Mouse (Mus musculus) hindbrain, embryonic 13.5 days (tissue): ENCODE data around the gene Zfp282. TPM values are rescaled to one million over a fixed set of nuclear protein-coding genes. Genes with fewer than 3 reads are reported as not detected.

Experiments
- ATAC-seq: fragments of 200-750 bp; cut with Nextera tagmentation; 2 replicates; pipeline ENCODE4 v1.8.0; 2017; ENCODE audit warnings: moderate TSS enrichment; ENCODE audit not compliant: low FRiP score
- H3K27ac ChIP-seq: fragments of 300-500 bp; sonication (generic); 2 replicates; pipeline ENCODE4 v1.5.1; 2015; ENCODE audit warnings: inconsistent platforms, mild to moderate bottlenecking, moderate library complexity
- H3K27me3 ChIP-seq: fragments of 300-500 bp; sonication (generic); 2 replicates; pipeline ENCODE4 v1.6.1; 2015; ENCODE audit warnings: mild to moderate bottlenecking, inconsistent platforms
- H3K36me3 ChIP-seq: fragments of 300-500 bp; sonication (generic); 2 replicates; pipeline ENCODE4 v1.6.1; 2015; ENCODE audit warnings: mild to moderate bottlenecking, inconsistent platforms
- H3K4me1 ChIP-seq: fragments of 300-500 bp; sonication (generic); replicated peaks from 2 replicates; pipeline ENCODE4 v1.6.1; 2015; ENCODE audit warnings: inconsistent platforms
- H3K4me2 ChIP-seq: fragments of 300-500 bp; sonication (generic); 2 replicates; pipeline ENCODE4 v1.6.1; 2015; ENCODE audit warnings: inconsistent platforms, mild to moderate bottlenecking, moderate library complexity
- H3K4me3 ChIP-seq: fragments of 300-500 bp; sonication (generic); 2 replicates; pipeline ENCODE4 v1.5.1; 2015; ENCODE audit warnings: mild to moderate bottlenecking, inconsistent platforms
- H3K9ac ChIP-seq: fragments of 300-500 bp; sonication (generic); 2 replicates; pipeline ENCODE4 v1.6.1; 2015; ENCODE audit warnings: mild to moderate bottlenecking, inconsistent platforms
- H3K9me3 ChIP-seq: fragments of 300-500 bp; sonication (generic); 2 replicates; pipeline ENCODE4 v1.6.1; 2016; ENCODE audit warnings: inconsistent platforms
- WGBS: fragments of 180-500 bp; shearing (Covaris S2); methylation state at CpG from one replicate; pipeline ENCODE4 v1.1.7; 2015; 5-methylcytosine and 5-hydroxymethylcytosine counted together
- polyA plus RNA-seq: library from polyadenylated mRNA; unstranded; fragments of >200 nt; fragmentation: Nextera tagmentation; extraction: Ambion mirVana; gene quantifications from 2 replicates; pipeline ENCODE4 v1.2.1, GENCODE M21; 2015

Gene Zfp282
- 22.2 and 22.3 TPM in 2 replicates for polyA plus RNA-seq

- no peak for ATAC-seq
- H3K36me3 ChIP-seq: peaks cover 22% of the 10 kb centered on the region
- H3K4me1 ChIP-seq: peaks cover 22% of the 10 kb centered on the region
- H3K4me3 ChIP-seq: peak within 1 kb of the TSS; percentile 94
- H3K27me3 ChIP-seq: no peaks in the 10 kb centered on the region
- H3K9me3 ChIP-seq: no peaks in the 10 kb centered on the region
- peak within 1 kb of the TSS; percentile 94 for H3K4me2 ChIP-seq
- peak within 1 kb of the TSS; percentile 98 for H3K27ac ChIP-seq
- H3K9ac ChIP-seq: peak within 1 kb of the TSS; percentile 97
- 6% methylated on average over 9 of the region's 9 CpGs for WGBS
Observed at GRCm38 (mm10) chr6:47877058-47877457, at the start of gene Zfp282. TSS of gene Zfp282 (plus strand) at chr6:47877204.

DNA sequence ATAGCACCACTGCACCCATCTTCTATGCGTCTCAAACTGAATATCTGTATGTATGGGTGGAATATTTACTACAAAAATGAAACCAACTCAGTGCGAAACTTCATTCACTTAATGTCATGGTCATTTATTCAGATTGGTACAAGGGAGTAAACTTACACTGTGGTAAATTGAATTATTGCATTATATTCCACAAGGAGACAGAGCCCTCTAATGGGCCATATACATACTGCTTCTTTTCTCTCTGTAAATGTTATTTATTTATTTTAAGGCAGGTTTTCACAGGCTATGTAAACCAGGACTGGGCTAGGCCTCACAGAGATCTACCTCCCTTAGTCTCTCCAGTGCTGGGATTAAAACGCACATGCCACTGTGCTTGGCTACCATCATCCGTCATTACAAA is 49.5 kb upstream of the Zfp282 start:
- H3K4me2 ChIP-seq: no peak overlapping the region
- no peak overlapping the region for H3K27ac ChIP-seq
- ATAC-seq: no peak
- H3K36me3 ChIP-seq: peaks cover 39% of the 10 kb centered on the region
- H3K9ac ChIP-seq: no peak overlapping the region
- H3K4me1 ChIP-seq: peaks cover 14% of the 10 kb centered on the region
- H3K9me3 ChIP-seq: no peaks in the 10 kb centered on the region
- no peaks in the 10 kb centered on the region for H3K27me3 ChIP-seq
- no peak overlapping the region for H3K4me3 ChIP-seq
- WGBS: 88% methylated on average over 4 of the region's 4 CpGs

DNA sequence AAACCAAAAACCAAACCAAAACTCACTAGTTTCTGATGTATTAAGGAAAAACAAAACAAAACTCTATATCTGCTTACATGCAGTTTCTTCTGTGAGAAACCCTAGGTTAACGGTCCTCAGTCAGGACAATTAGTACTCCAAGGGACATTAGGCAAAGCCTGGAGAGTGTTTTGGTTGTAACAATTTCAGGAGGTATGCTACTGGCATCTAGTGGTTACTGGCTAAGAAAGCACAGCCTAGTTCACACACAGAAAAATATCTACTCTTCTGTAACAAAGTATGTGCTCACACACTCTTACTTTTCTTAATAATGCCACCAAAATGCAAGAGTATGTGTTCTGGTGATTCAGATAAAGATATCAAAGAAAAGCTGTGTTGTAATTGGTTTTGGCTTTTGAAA is 48.1 kb upstream of the Zfp282 start:
- peak overlapping the region; percentile 56; the same call in 1 of the 2 replicates for H3K9ac ChIP-seq
- H3K36me3 ChIP-seq: peaks cover 24% of the 10 kb centered on the region
- 20% methylated on average over 1 of the region's 1 CpGs for WGBS

GRCm38 (mm10) chr6:47830104-47831078 is 46.6 kb upstream of the Zfp282 start, which contains the start of gene Zfp786:
TSS of gene Zfp786 (minus strand) at chr6:47830867.
- no peaks in the 10 kb centered on the region for H3K9me3 ChIP-seq
- H3K36me3 ChIP-seq: peaks cover 11% of the 10 kb centered on the region
- ATAC-seq: peak; percentile 94
- H3K27me3 ChIP-seq: no peaks in the 10 kb centered on the region
- WGBS: 2% methylated on average over 64 of the region's 64 CpGs
- peaks cover 14% of the 10 kb centered on the region for H3K4me1 ChIP-seq
- peak within 1 kb of the TSS; percentile 97 for H3K27ac ChIP-seq
- peak within 1 kb of the TSS; percentile 78 for H3K4me3 ChIP-seq
- H3K4me2 ChIP-seq: peak within 1 kb of the TSS; percentile 55
- H3K9ac ChIP-seq: peak within 1 kb of the TSS; percentile 95

More for the DNA sequence above, 48.1 kb upstream of the Zfp282 start:
- no peak overlapping the region for H3K27ac ChIP-seq
- no peaks in the 10 kb centered on the region for H3K27me3 ChIP-seq
- H3K4me3 ChIP-seq: peak overlapping the region; percentile 78
- H3K4me2 ChIP-seq: peak overlapping the region; percentile 55
- no peak for ATAC-seq
- H3K9me3 ChIP-seq: no peaks in the 10 kb centered on the region
- H3K4me1 ChIP-seq: peaks cover 14% of the 10 kb centered on the region

GRCm38 (mm10) chr6:47832220-47832619 is 44.8 kb upstream of the Zfp282 start:
- no peak overlapping the region for H3K4me2 ChIP-seq
- H3K4me1 ChIP-seq: peaks cover 17% of the 10 kb centered on the region
- H3K27me3 ChIP-seq: no peaks in the 10 kb centered on the region
- H3K9ac ChIP-seq: no peak overlapping the region
- no peak overlapping the region for H3K27ac ChIP-seq
- H3K9me3 ChIP-seq: no peaks in the 10 kb centered on the region
- WGBS: 88% methylated on average over 1 of the region's 1 CpGs
- H3K4me3 ChIP-seq: no peak overlapping the region
- no peak for ATAC-seq
- no peaks in the 10 kb centered on the region for H3K36me3 ChIP-seq

DNA sequence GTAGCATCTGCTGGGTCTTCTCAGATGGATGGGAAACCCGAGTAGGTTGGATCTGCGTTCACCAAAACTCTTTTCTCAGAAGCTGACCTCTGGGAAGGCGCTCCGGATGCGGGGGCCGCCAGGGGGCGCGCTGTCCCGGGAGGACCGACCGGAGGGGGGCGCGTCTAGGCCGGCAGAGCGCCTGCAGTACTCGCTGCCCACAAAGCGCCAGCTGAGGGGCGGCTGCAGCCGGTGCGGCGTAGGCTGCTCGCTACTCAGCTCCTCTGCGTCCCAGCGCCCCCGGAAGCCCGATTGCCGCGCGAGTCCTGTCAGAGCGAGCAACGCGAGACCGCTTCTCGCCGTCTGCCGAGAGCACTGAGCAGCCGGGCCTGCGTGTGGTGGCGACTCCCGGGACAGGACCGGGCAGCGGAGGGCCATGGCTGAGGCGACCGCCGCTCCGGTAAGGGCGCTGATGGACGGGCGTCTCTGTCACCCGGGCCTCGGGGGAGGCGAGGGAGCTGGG is 41.5 kb upstream of the Zfp282 start, which contains the start of gene Zfp398:
TSS of gene Zfp398 (plus strand) at position 180 of the 502 bp plus-strand sequence.
- Histone ChIP-seq H3K4me2 (peak within 1 kb of the TSS; percentile 76), H3K36me3 (peaks cover 5% of the 10 kb centered on the region), H3K4me3 (peak within 1 kb of the TSS; percentile 91), H3K9ac (peak within 1 kb of the TSS; percentile 96), H3K27me3 (no peaks in the 10 kb centered on the region), H3K4me1 (peaks cover 18% of the 10 kb centered on the region), H3K9me3 (no peaks in the 10 kb centered on the region), H3K27ac (peak within 1 kb of the TSS; percentile 99)
- WGBS: under 1% methylated on average over 52 of the region's 52 CpGs
- peak; percentile 93 for ATAC-seq

DNA sequence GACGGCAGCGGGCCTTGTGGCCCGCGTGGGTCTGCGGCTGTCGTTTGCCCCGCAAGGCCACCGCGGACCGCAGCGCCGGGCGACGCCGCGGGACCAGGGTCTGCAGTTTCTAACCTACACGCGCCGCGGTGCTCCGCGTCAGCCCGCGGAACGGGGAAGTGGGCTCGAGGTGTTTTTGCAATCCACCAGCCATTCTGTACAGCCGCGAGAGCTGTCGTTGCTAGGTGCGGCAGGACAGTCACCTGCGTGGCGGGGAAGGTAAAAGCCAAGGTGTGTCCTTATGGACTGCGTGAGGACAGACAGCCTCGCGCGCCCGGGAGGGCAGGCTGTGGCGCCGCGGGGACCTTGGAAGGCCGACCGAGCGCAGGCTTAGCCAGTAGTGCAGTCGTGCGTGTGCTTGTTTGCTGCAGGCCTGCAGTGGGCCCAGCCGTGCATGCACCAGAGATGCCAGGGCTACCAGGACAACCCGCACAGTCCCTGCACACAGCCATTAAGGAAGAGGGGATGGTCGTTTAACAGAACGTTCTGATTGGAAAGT is 41.0 kb upstream of the Zfp282 start:
- no peaks in the 10 kb centered on the region for H3K27me3 ChIP-seq
- under 1% methylated on average over 49 of the region's 49 CpGs for WGBS
- peak overlapping the region; percentile 96 for H3K9ac ChIP-seq
- H3K4me2 ChIP-seq: peak overlapping the region; percentile 76
- H3K9me3 ChIP-seq: no peaks in the 10 kb centered on the region
- peak overlapping the region; percentile 91 for H3K4me3 ChIP-seq
- peak; percentile 86 for ATAC-seq
- peaks cover 14% of the 10 kb centered on the region for H3K4me1 ChIP-seq
- H3K27ac ChIP-seq: peak overlapping the region; percentile 99
- peaks cover 9% of the 10 kb centered on the region for H3K36me3 ChIP-seq

DNA sequence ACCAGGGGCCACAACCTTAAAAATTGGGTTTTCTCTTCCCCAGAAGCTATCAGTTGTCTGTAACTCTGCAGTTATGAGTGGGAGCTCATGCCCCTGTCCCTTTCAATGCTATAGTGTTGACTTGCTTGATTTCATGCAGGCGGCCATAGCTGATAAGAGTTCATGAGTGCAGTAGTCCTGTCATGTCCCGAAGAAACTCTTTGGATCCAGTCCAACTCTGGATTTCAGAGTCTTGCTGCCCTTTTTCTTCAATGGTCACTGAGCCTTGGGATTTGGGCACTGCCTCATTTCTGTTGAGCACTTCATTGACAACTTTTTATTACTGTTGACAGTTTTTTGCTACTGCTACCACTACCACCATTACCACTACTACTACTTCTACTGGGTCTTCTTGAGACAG is 39.4 kb upstream of the Zfp282 start:
- Histone ChIP-seq H3K36me3 (peaks cover 13% of the 10 kb centered on the region), H3K4me2 (no peak overlapping the region), H3K27ac (no peak overlapping the region), H3K9ac (no peak overlapping the region), H3K9me3 (no peaks in the 10 kb centered on the region), H3K4me3 (no peak overlapping the region), H3K4me1 (peaks cover 14% of the 10 kb centered on the region), H3K27me3 (no peaks in the 10 kb centered on the region)
- 90% methylated on average over 2 of the region's 2 CpGs for WGBS
- ATAC-seq: no peak

DNA sequence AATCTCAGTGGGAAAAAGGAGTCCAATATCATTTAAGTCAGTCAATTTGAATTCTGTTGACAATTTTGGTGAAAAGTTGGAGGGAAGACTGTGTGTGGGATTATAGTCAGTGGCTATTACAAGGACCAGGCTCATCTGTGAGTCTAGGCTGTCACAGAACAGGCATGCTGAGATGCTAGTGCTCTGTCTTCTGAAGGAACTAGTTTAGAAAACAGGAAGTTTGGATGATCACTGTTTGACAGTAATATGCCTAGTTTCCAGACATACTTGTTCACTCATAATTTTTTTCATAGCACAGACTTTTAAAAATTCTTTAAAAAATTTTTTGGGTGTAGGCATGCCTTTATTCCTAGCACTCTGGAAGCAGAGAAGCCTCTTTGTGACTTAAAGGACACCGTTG is 35.9 kb upstream of the Zfp282 start:
- H3K4me1 ChIP-seq: peaks cover 14% of the 10 kb centered on the region
- H3K36me3 ChIP-seq: peaks cover 19% of the 10 kb centered on the region
- H3K27ac ChIP-seq: no peak overlapping the region
- no peak for ATAC-seq
- 96% methylated on average over 1 of the region's 1 CpGs for WGBS
- no peaks in the 10 kb centered on the region for H3K27me3 ChIP-seq
- H3K9ac ChIP-seq: no peak overlapping the region
- no peaks in the 10 kb centered on the region for H3K9me3 ChIP-seq
- H3K4me2 ChIP-seq: no peak overlapping the region
- no peak overlapping the region for H3K4me3 ChIP-seq

GRCm38 (mm10) chr6:47841831-47842230 is 35.2 kb upstream of the Zfp282 start:
- H3K4me2 ChIP-seq: no peak overlapping the region
- H3K27ac ChIP-seq: no peak overlapping the region
- H3K27me3 ChIP-seq: no peaks in the 10 kb centered on the region
- H3K4me1 ChIP-seq: peaks cover 14% of the 10 kb centered on the region
- no peak overlapping the region for H3K9ac ChIP-seq
- no peaks in the 10 kb centered on the region for H3K9me3 ChIP-seq
- ATAC-seq: no peak
- peaks cover 24% of the 10 kb centered on the region for H3K36me3 ChIP-seq
- WGBS: 95% methylated on average over 2 of the region's 2 CpGs
- no peak overlapping the region for H3K4me3 ChIP-seq

- Histone ChIP-seq H3K36me3 (peaks cover 26% of the 10 kb centered on the region), H3K27ac (no peak overlapping the region), H3K4me3 (no peak overlapping the region), H3K9ac (no peak overlapping the region), H3K27me3 (no peaks in the 10 kb centered on the region), H3K9me3 (no peaks in the 10 kb centered on the region), H3K4me1 (peaks cover 9% of the 10 kb centered on the region), H3K4me2 (no peak overlapping the region)
- ATAC-seq: no peak
- 90% methylated on average over 1 of the region's 1 CpGs for WGBS
Observed at GRCm38 (mm10) chr6:47842337-47842736, 34.7 kb upstream of the Zfp282 start.

- no peak for ATAC-seq
- no peak overlapping the region for H3K4me3 ChIP-seq
- no peak overlapping the region for H3K4me2 ChIP-seq
- H3K9ac ChIP-seq: no peak overlapping the region
- H3K36me3 ChIP-seq: peaks cover 19% of the 10 kb centered on the region
- no peak overlapping the region for H3K27ac ChIP-seq
- H3K9me3 ChIP-seq: no peaks in the 10 kb centered on the region
- no peaks in the 10 kb centered on the region for H3K4me1 ChIP-seq
- H3K27me3 ChIP-seq: no peaks in the 10 kb centered on the region
Observed at GRCm38 (mm10) chr6:47845779-47846178, 31.2 kb upstream of the Zfp282 start.
